Mouse (Mus musculus) erythroid progenitor cell, adult 5-6 weeks (primary cell): ENCODE measurements around the gene Gm49661. TPM values are rescaled to one million over a fixed set of nuclear protein-coding genes. Genes with fewer than 3 reads are reported as not detected.

Experiments
- ATAC-seq: replicated peaks from 2 replicates; pipeline ENCODE4 v1.8.0; 2016; ENCODE audit warnings: moderate number of reproducible peaks, mild to moderate bottlenecking, moderate TSS enrichment, inconsistent platforms; ENCODE audit not compliant: poor library complexity, low FRiP score, severe bottlenecking
- total RNA-seq, 2 experiments: library from RNA; stranded (forward) in 1 of 2; stranded (reverse) in 1 of 2; fragments of 150-400 nt in 1 of 2; fragments of 186-747, 209-891 nt in 1 of 2; gene quantifications; 2 replicates each; pipeline versions ENCODE4 v1.2.3 to v1.2.4; 2015 to 2017; ENCODE audit warnings: low replicate concordance in 2 of 2

Gene Gm49661
- total RNA-seq, 2 experiments from 2014 or later = not detected

DNA sequence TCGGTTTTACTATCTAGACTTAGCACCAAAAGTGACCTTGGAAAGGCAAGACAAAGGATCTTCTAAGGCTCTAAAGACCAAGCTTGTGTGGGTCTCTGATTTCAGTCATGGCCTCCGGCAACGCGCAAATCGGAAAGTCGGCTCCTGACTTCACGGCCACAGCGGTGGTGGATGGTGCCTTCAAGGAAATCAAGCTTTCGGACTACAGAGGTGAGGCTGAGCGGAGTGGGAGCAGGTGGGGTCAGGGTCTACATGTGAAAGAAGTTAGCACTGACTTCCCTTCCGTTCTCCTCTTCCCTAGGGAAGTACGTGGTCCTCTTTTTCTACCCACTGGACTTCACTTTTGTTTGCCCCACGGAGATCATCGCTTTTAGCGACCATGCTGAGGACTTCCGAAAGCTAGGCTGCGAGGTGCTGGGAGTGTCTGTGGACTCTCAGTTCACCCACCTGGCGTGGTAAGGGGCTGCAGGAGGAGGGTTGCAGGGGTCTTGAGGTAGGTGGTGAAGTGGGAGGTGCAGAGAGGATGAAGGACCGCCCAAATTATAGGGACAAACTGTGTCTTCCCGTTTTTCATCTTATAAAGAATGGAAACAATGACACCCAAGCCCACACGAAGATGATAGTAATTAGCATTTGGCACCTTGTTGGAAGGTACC lies 1.0 kb upstream of the Gm49661 start:
- ATAC-seq = no peak

DNA sequence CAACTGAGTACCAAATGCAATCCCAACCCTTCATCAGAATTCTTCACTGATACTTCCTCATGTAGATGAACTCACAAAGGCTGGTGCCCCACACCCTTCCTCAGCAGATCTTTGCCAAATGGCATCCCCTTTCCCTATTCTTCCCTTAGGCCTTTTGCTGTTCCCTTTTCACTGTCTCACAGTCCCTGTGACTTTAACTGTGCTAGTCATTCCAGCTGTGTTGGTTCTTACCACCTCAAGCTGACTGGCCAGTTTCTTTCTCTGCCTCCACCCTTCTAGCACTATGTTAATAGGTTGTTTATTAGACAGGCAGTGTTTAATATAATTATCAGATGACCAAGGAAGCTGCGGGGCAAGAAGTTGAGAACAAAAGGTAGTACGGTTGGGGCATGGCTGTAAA lies 583 bp downstream of the Gm49661 start:
- ATAC-seq = no peak

DNA sequence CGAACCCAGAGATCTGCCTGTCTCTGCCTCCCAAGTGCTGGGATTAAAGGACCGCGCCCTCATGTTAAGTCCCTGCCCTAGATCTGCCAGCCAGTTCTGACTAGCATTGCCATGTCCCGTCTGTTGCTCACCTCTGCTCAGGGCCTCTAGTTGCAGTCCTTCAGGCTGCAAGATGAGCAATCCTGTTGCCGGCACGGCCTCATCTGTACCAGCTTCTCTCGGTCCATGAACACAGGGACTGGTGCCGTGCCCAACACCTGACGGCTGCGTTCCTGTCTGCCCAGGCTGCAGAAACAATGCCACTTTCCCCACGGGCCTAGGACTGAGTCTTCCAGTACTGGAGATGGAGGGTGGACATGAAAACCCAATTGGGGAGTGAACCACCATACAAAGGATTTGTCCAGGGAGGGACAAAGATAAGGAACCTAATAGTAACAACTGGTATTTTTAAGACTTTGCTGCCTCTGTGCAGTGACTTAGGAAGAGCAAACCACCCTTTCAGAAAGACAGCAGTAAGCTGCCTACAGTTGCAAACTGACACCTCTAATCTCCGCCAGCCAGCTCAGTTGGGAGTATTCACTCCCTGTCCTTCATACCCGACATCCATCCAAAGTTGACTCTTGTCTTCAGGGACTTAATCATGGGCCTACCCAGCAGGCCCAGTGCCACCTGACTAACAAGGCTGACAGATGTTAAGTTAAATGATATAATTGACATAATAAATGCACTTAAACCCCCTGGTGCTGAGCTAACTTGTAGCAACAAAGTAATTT lies 1.5 kb downstream of the Gm49661 start:
- no peak for ATAC-seq

DNA sequence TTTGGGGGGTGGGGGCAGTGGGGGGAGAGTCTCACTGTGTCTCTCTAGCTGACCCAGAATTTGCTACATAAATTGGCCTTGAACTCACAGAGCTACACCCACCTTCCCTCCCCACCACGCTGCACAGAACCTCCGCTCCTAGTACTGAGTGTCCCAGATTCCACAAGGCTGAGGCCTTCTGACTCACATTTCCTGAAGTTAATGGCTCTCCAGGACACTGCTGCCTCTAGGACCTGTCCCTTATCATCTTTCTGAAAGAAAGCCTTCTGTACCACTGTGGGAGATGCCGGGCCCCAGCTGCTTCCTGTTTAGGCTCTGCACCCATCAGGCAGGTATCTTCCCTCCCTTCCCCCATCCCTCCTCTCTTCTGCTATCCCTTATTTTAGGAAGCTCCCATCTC lies 2.6 kb downstream of the Gm49661 start:
- no peak for ATAC-seq

DNA sequence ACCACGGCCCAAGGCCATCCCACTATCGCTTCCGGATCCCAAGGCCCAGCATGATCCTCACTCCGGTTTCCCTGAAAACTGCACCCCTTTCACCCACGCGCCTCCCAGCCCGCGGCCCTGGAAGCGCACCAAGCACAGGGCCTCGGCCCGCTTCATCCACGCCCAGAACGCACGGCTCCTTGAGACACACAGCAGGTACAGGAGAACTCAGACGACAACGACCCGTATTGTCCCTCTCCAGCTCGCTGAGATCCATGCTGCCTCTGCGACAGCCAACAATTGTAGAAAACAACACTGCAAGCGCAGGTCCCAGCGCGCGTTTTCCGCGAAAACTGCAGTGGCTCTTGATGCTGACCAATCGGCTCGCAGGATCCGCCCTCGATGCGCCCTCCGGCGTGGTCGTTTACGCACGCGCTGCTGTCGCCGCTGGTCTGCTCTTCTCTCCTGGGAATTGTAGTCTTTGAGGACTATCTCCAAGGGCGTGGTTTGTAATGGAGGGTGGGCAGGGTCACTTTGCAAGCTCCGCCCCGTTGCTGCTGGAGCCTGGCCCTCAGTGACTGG lies 3.4 kb downstream of the Gm49661 start:
- ATAC-seq = peak; percentile 78

DNA sequence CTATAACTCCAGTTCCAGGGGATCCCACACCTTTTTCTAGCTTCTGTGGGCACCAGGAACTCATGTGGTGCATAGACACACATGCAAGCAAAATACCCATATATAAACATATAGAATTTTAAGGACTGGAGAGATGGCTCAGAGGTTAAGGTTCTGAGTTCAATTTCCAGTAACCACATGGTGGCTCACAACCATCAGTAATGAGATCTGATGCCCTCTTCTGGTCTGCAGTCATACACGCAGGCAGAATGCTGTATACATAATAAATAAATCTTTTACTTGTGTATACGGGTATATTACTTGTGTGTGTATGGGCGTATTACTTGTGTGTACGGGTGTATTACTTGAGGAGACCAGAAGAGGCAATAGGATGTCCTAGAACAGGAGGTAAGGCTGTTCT lies 5.3 kb downstream of the Gm49661 start:
- no peak for ATAC-seq

DNA sequence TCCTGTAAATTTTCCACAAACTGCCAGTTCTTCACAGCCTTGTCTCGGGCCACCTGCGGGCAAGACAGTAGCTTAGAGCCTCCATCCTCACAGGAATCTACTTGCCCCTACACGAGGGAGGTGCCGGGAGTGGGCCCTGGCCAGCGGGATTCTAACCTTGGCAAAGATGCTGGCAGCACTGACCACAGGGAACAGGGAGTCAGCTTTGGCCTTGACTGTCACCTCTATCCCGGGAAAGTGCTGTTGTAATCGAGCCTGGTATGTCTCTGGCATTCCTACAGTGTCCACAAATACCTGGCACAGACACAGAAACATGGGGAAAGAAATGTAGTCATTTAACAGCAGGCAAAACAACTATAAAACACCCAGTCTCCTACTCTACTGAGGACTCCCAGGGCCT lies 9.4 kb downstream of the Gm49661 start:
- no peak for ATAC-seq

DNA sequence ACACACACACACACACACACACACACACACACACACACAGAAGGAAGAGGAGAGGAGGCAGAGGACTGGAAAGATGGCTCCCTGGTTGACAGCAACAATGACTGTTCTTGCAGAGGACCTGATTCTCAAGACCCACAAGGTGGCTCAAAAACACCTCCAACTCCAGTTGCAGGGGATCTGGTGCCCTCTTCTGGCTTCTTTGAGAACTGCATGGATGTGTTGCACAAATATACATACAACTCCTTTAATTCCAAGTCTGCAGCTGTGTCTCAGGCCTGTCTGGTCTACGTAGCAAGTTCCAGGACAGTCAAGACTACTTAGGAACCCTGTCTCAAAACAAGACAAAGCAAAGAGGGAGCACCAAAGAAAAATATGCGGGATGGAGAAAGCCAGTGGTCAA lies 12.5 kb downstream of the Gm49661 start:
- peak; percentile 69 for ATAC-seq

DNA sequence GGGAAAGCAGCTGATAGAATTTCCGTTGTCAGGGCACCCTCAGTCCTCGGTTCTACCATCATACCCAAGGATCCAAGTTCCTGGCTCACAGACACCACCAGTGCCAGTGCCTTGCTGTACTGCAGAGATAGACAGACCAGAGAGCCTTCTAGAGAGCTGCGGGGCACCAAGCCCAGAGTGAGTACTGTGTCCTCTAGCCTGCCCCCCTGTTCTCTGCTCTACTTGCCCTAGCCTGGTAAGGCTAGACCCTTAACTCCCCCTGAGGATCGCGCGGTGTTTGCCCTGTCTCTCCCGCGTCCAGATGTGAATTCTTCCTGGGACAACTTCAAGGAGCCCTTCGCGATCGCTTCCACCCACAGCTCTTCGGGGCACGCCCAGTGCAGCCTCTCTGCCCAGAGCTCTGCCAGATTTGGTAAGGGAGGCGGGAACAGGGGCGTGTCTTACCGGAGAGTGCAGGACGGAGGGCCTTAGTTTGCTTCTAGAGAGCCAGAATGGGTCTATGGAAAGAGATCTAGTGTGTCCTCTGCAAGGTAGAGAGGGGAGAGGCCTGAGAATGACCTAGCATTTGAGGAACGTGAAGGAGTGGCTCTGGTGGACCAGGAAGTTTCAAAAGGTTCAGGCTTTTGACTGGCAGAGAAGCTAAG lies 16.5 kb downstream of the Gm49661 start:
- ATAC-seq = peak; percentile 87

DNA sequence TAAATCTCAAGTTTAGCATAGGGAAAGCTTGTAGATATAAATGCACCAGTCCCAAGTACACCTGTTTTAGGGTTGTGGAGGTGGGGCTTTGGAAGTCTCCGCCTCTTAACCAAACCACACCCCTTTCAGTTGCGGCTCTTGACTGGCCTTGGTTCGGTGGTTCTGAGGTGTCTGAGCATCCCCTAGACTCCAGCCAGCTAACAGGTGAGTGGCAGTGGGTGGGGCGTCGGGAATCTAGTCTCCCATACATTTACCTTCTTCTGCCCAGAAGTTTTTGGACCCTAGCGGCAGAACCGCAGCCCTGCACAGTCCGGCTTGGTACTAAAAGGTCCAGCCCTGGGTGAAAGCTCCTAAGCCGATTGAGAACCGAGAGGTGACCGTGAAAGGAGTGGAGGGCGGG lies 19.5 kb downstream of the Gm49661 start:
- no peak for ATAC-seq

DNA sequence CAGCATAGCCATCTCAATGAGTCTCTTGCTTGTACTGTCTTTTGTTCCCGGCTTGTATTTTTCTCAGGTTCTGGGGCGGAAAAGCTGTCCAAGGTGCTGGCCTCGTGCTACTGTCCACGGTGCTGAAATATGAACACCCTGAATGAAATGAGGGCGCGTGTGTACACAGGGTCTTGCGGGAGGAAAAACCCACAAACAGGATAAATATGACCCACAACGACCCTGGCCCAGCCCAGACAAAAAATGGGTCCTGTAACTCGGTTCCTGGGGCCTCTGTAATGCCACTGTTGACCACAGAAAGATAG lies 22.0 kb downstream of the Gm49661 start:
- no peak for ATAC-seq

DNA sequence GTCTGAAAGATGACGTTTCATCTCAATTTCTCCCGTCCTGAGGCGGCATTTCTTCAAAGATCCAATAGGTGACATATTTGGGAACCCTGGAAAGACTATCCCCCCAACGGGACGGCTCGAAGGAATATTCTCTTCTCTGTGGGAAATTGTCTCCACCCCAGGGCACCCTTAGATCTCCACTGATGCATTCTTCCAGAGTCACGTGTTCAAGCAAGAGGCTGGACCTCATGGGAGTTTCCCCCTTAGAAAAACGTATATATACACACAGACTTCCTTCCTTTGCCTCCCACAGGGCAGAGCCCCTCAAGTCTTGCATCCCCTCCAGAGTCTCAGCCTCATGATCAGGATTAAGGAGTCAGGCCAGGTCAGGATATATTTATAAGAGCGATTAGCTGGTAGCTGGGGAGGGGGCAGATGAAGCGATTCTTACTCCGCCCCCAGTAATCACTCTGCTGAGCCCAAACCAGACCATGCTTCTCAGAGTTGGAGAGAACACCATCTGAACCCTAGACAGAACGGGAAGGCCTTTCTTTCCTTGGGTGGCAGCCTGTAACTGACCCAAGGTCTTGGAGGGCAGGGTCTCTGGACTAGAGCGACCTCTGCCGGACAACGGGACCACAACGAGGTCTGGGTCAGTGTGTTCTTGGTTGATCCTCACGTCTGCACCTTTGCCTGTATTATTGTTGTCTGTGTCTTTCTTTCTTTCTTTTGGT lies 22.5 kb downstream of the Gm49661 start, which contains the start of gene Rtbdn:
Gene Rtbdn, plus strand, starts transcription at position 464 of the 713 bp plus-strand sequence.
- no peak for ATAC-seq

DNA sequence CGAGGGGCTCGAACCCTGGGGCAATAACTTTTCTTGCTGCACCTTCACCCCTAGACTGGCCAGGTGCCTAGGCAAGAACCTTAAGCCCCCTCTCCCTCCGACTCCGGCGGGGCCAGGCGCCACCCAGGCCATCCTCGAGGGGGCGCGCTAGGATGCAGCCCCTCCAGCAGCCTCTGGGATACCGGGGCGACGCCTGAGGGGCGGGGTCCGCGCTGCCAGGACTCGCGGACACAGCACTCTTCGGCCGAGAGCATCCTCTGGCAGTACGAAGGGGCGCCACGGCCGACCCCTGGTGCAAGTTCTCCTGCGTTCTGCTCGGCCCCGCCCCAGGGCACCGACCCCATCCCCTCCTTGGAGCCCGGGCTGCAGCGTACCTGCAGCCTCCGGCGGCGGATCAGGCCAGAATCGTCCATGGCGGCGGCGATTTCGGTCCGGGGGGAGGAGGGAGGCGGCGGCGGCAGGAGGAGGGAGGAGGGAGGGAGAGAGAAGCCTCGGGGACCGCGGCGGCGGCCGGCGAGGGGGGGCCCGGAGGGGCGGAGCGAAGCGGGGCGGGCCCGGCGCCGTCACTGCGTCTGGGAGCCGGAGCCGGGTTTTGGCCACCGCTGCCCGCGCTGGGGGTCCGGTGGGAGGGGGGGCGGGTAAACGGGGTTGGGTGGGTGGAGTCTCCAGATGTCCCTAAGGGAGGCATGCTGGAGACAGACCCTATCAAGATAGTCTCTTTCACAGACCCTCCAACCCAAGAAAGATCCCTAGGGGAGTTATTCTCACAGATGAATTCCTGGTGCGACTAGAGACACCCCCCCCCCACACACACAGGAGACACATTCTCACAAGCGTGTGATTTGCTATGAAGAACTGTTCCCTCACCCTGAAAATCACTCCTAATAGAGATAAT lies 23.4 kb downstream of the Gm49661 start:
- ATAC-seq = no peak

DNA sequence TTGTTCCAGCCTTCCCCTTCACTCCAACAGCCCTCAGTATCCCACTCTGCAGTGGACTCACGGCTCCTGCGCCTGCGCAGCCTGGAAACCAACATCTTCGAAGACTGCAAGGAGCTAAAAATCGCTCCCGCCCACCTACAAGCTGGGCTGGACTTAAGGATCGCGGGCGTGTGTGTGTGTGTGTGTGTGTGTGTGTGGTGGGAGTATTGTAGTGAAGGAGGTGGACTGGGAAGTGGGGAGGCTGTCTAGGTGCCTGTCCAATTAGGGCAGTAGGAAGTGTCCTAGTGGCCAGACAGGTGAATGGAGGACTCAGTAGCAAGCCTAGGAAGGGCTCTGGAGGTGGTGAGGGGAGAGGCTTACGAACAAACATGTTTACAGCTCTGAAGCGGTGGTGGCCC lies 24.0 kb downstream of the Gm49661 start:
- no peak for ATAC-seq

DNA sequence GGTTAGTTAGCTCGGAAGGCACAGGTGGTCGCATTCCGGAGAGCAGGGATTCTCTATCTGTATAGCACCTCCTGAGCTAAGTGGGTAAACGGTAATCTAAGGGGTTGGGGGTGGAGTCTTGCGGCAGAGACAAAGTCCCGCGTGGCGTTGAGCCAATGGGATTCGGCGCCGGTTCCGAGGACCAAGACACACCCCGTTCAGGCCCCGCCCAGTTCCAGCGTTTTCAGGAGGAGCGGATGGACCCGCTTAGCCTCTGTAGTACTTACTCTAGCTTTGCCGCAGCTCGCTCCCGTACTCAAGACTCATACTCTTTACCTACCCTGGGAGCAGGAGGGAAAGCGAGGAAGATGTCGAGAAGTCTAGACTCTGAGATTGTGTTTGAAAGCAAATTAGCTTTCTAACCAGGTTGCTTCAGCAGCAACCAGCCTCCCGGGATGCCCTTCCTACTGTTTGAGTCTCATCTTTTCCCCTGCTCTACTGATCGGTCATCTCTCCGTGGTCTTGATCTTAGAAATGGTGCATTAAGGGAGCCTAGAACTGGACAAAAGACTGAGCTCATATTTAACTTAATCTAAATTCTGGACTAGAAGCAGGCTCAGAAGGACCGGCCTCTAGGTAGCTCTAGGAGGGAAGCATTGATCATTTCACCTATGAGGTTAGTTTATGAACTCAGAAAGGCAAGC lies 24.6 kb downstream of the Gm49661 start:
- peak; percentile 95 for ATAC-seq

DNA sequence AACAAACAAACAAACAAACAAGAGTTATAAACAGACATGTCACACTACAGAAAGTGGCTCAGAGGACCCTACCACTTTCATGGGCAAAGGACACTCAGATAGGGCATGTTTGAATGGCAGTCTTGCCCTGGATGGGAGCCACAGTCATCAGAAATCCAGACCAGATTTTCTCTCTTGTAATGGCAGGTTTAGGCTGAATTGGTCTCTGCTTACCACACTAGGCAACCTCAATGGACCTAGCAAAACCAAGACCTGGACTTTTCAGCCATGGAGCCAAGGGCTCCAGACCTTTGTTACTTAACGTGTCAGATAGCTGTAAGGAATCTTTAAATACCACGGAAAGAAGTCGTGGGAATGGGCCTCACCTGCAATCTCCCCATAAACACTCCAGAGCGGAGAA lies 25.5 kb downstream of the Gm49661 start:
- ATAC-seq = no peak

DNA sequence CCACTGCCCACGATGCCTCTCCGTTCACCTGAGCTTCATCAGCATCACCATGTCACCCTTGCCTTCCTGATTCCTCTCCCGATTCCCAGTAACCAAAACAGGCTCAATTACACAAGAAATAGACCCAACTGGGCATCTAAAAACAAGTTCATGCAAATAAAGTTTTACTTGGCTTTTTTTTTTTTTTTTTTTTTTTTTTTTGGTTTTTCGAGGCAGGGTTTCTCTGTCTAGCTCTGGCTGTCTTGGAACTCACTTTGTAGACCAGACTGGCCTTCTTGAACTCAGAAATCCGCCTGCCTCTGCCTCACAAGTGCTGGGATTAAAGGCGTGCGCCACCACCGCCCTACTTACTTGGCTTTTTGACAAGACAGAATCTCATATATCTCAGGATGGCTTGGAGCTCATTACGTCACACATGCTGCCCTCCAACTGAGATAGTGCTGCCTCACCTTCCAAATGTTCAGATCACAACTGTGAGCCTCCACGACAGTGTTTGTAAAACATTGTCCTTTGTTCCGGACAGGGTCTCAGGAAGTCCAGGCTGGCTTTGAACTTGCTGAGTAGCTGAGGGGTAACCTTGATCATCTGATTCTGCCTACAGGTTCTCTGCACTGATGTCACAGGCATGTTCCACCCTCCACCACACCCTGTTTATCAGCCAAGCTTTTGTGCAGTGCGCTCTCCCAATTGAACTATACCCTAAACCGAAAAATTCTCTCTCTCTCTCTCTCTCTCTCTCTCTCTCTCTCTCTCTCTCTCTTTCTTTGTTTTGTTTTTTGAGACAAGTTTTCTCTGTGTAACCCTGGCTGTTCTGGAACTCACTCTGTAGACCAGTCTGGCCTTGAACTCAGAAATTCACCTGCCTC lies 31.4 kb downstream of the Gm49661 start:
- ATAC-seq = no peak
